Mouse (Mus musculus) cerebellum, adult 2 months (tissue): ENCODE data around the gene Erlin1. TPM values are rescaled to one million over a fixed set of nuclear protein-coding genes. Genes with fewer than 3 reads are reported as not detected.

Experiments
- DNase-seq, 2 experiments: peaks; one replicate each; pipeline ENCODE4 v3.0.0; 2021
- H3K27ac ChIP-seq: fragments of 200-500 bp; 2 replicates; pipeline ENCODE4 v1.5.1; 2012; ENCODE audit warnings: low read length, control low read depth, inconsistent platforms; ENCODE audit not compliant: insufficient read depth
- H3K27me3 ChIP-seq: fragments of 200-500 bp; 2 replicates; pipeline ENCODE4 v1.6.1; 2012; ENCODE audit warnings: inconsistent platforms, mild to moderate bottlenecking, low read length, moderate library complexity; ENCODE audit not compliant: control insufficient read depth, insufficient read depth
- H3K4me1 ChIP-seq: fragments of 200-500 bp; 2 replicates; pipeline ENCODE4 v1.6.1; 2011; ENCODE audit warnings: low read length; ENCODE audit not compliant: control insufficient read depth, insufficient read depth
- H3K4me3 ChIP-seq: fragments of 200-500 bp; replicated peaks from 2 replicates; pipeline ENCODE3; 2011; ENCODE audit warnings: mild to moderate bottlenecking, low read depth, low read length, control low read depth; ENCODE audit not compliant: insufficient read depth
- CTCF ChIP-seq: fragments of 200-500 bp; IDR thresholded peaks from 2 replicates; pipeline ENCODE4 v1.5.1; 2011; ENCODE audit warnings: low read depth, mild to moderate bottlenecking, control low read depth, low read length, moderate library complexity, borderline replicate concordance; ENCODE audit not compliant: insufficient read depth
- POLR2A ChIP-seq: fragments of 200-500 bp; IDR thresholded peaks from 2 replicates; pipeline ENCODE4 v1.6.1; 2011; ENCODE audit warnings: low read length, control low read depth, borderline replicate concordance; ENCODE audit not compliant: insufficient read depth
- WGBS: fragments of 180-500 bp; shearing (Covaris S2); methylation state at CpG from one replicate; pipeline ENCODE4 v1.1.7; 2018; 5-methylcytosine and 5-hydroxymethylcytosine counted together
- polyA plus RNA-seq: library from polyadenylated mRNA; depleted of rRNA; stranded (reverse); fragments of >200 nt; gene quantifications from 2 replicates; pipeline ENCODE4 v1.2.3, GENCODE M21; 2012

The Erlin1 gene
- polyA plus RNA-seq, 1 experiment, result 12.6 TPM

GRCm38 (mm10) chr19:44028972-44029371 is 40.6 kb downstream of the Erlin1 start, which contains the start of gene Cyp2c23:
Gene Cyp2c23, minus strand, starts transcription at chr19:44029208.
- 71% methylated on average over 8 of the region's 8 CpGs for WGBS
- Histone ChIP-seq H3K27ac (no peak within 1 kb of the TSS), H3K4me3 (no peak within 1 kb of the TSS), H3K27me3 (no peaks in the 10 kb centered on the region), H3K4me1 (no peaks in the 10 kb centered on the region)
- no peak for TF ChIP-seq POLR2A
- TF ChIP-seq CTCF, result no peak
- no peak for DNase-seq

GRCm38 (mm10) chr19:44026956-44027530 is 42.5 kb downstream of the Erlin1 start:
- TF ChIP-seq POLR2A (no peak), CTCF (no peak)
- 61% methylated on average over 8 of the region's 8 CpGs for WGBS
- H3K27ac ChIP-seq, result no peak overlapping the region

GRCm38 (mm10) chr19:44024921-44025585 is 44.5 kb downstream of the Erlin1 start:
- TF ChIP-seq CTCF (no peak), POLR2A (no peak)
- H3K27ac ChIP-seq, result no peak overlapping the region
- H3K27me3 ChIP-seq, result no peaks in the 10 kb centered on the region
- WGBS, result 85% methylated on average over 13 of the region's 13 CpGs
- no peak overlapping the region for H3K4me3 ChIP-seq
- no peaks in the 10 kb centered on the region for H3K4me1 ChIP-seq
- DNase-seq, result no peak

More at GRCm38 (mm10) chr19:44026956-44027530, 42.5 kb downstream of the Erlin1 start:
- Histone ChIP-seq H3K4me1 (no peaks in the 10 kb centered on the region), H3K4me3 (no peak overlapping the region), H3K27me3 (no peaks in the 10 kb centered on the region)
- no peak for DNase-seq

- no peak for DNase-seq
- 72% methylated on average over 5 of the region's 5 CpGs for WGBS
- no peaks in the 10 kb centered on the region for H3K27me3 ChIP-seq
- no peak overlapping the region for H3K27ac ChIP-seq
- no peak overlapping the region for H3K4me3 ChIP-seq
- no peak for TF ChIP-seq CTCF
- TF ChIP-seq POLR2A, result no peak
- H3K4me1 ChIP-seq, result no peaks in the 10 kb centered on the region
Observed at GRCm38 (mm10) chr19:44023066-44023465, 46.5 kb downstream of the Erlin1 start.

- 88% methylated on average over 4 of the region's 4 CpGs for WGBS
- Histone ChIP-seq H3K27me3 (no peaks in the 10 kb centered on the region), H3K4me3 (no peak overlapping the region), H3K27ac (no peak overlapping the region), H3K4me1 (no peaks in the 10 kb centered on the region)
- no peak for DNase-seq
- TF ChIP-seq POLR2A, result no peak
- TF ChIP-seq CTCF, result no peak
Observed at GRCm38 (mm10) chr19:44021502-44021901, 48.1 kb downstream of the Erlin1 start.

GRCm38 (mm10) chr19:44019739-44020138 is 49.8 kb downstream of the Erlin1 start:
- no peak for DNase-seq
- no peak overlapping the region for H3K4me3 ChIP-seq
- TF ChIP-seq POLR2A (no peak), CTCF (no peak)
- H3K4me1 ChIP-seq, result no peaks in the 10 kb centered on the region
- no peak overlapping the region for H3K27ac ChIP-seq
- WGBS, result 56% methylated on average over 7 of the region's 7 CpGs
- H3K27me3 ChIP-seq, result no peaks in the 10 kb centered on the region

- H3K27me3 ChIP-seq, result no peaks in the 10 kb centered on the region
- no peak overlapping the region for H3K4me3 ChIP-seq
- 84% methylated on average over 6 of the region's 6 CpGs for WGBS
- H3K4me1 ChIP-seq, result no peaks in the 10 kb centered on the region
- H3K27ac ChIP-seq, result no peak overlapping the region
- no peak for DNase-seq
- TF ChIP-seq CTCF, result no peak
- TF ChIP-seq POLR2A, result no peak
Observed at GRCm38 (mm10) chr19:44013862-44014261, 55.7 kb downstream of the Erlin1 start.

- 71% methylated on average over 15 of the region's 15 CpGs for WGBS
- Histone ChIP-seq H3K4me1 (no peaks in the 10 kb centered on the region), H3K27ac (no peak overlapping the region), H3K27me3 (no peaks in the 10 kb centered on the region), H3K4me3 (no peak overlapping the region)
- DNase-seq, result no peak
- no peak for TF ChIP-seq POLR2A
- TF ChIP-seq CTCF, result no peak
Observed at GRCm38 (mm10) chr19:44008784-44009183, 60.8 kb downstream of the Erlin1 start.
